Comparison of ENCODE assay signal across 14 mouse cellular contexts in genomic region chr2:181452181-181452580, GRCm38 (mm10). TPM values are rescaled to one million over a fixed set of nuclear protein-coding genes. Genes with fewer than 3 reads are reported as not detected.
"Had no signal": no experiment of that assay in that cellular context is flagged by ENCODE, and none has a peak within 500 bp of the region (broad histone marks: within the 10 kb centered on the region; RNA-seq: fewer than 3 reads in every experiment).

No protein-coding gene starts in this region.

- DNase-seq: kidney, adult 9 months; kidney, postnatal 36 days; layer of hippocampus, adult 9-11 months; liver; liver, embryonic 13.5 days; liver, postnatal 0 days; lung, postnatal 14 days; right cerebral cortex, adult 18-20 months; right cerebral cortex, postnatal 4 days; spleen, adult 18-20 months; thymus, postnatal 4 days had no signal

RNA-seq across cellular contexts. Expression of gene Abhd16b, which starts 40.8 kb away (rescaled TPM):
- total RNA-seq: layer of hippocampus, adult 18-20 months; left cerebral cortex, postnatal 36 days; midbrain, postnatal 0 days had no signal
